Comparison of ENCODE assay signal across 16 mouse cellular contexts in genomic region chr1:151998721-151999206, GRCm38 (mm10).
DNase-seq lines count a peak whose midpoint lies in the region; ATAC-seq and TF ChIP-seq lines count a peak whose summit lies in the region.
"Had no signal": no experiment of that assay in that cellular context is flagged by ENCODE, and none has a peak within 500 bp of the region (broad histone marks: within the 10 kb centered on the region; RNA-seq: fewer than 3 reads in every experiment).

No protein-coding gene starts in this region.

- no peak for TF ChIP-seq CTCF in gastrocnemius, adult 2 months (IDR thresholded peaks at IDR 0.05)
- no peak for TF ChIP-seq CTCF in left cerebral cortex, adult 2 months (IDR thresholded peaks at IDR 0.05)
- no peak for TF ChIP-seq CTCF in stomach, postnatal 0 days (IDR thresholded peaks at IDR 0.05; ENCODE audit: low read depth)

- H3K36me3 ChIP-seq in forebrain, embryonic 14.5 days (ENCODE audit: control insufficient read depth, insufficient read depth, low read length), result no peaks in the 10 kb centered on the region
- no peaks in the 10 kb centered on the region for H3K36me3 ChIP-seq in stomach, postnatal 0 days (ENCODE audit: control insufficient read depth, insufficient read depth, low read length)
- H3K36me3 ChIP-seq: kidney, embryonic 15.5 days; limb, embryonic 12.5 days; stomach, embryonic 15.5 days had no signal

- 69% methylated on average over 8 of the region's 8 CpGs for WGBS in forebrain, embryonic 14.5 days
- 58% methylated on average over 8 of the region's 8 CpGs for WGBS in stomach, postnatal 0 days

- H3K4me3 ChIP-seq in gastrocnemius, adult 2 months, result no peak overlapping the region
- no peak overlapping the region for H3K4me3 ChIP-seq in left cerebral cortex, adult 2 months
- no peak overlapping the region for H3K4me3 ChIP-seq in forebrain, embryonic 14.5 days (ENCODE audit: low read depth, low read length)
- no peak overlapping the region for H3K4me3 ChIP-seq in stomach, postnatal 0 days (ENCODE audit: low read depth, low read length)
- H3K4me3 ChIP-seq: heart, embryonic 10.5 days; intestine, embryonic 15.5 days; kidney, embryonic 15.5 days; limb, embryonic 12.5 days; stomach, embryonic 15.5 days had no signal

- H3K9ac ChIP-seq in forebrain, embryonic 14.5 days (ENCODE audit: low read length), result no peak overlapping the region
- no peak overlapping the region for H3K9ac ChIP-seq in stomach, postnatal 0 days (ENCODE audit: low read length)
- H3K9ac ChIP-seq: hindbrain, embryonic 14.5 days; intestine, embryonic 15.5 days; kidney, embryonic 15.5 days; limb, embryonic 12.5 days; liver, embryonic 14.5 days; stomach, embryonic 15.5 days had no signal

- peak overlapping the region; percentile 85 for H3K27ac ChIP-seq in gastrocnemius, adult 2 months
- peak overlapping the region; percentile 66 for H3K27ac ChIP-seq in left cerebral cortex, adult 2 months
- H3K27ac ChIP-seq in forebrain, embryonic 14.5 days (ENCODE audit: low read depth, low read length), result no peak overlapping the region
- H3K27ac ChIP-seq in stomach, postnatal 0 days (replicated peaks), result no peak overlapping the region
- H3K27ac ChIP-seq: hindbrain, embryonic 14.5 days; intestine, embryonic 15.5 days; kidney, embryonic 15.5 days; liver, embryonic 14.5 days; stomach, embryonic 15.5 days had no signal

- DNase-seq in gastrocnemius, adult 2 months, result no peak
- DNase-seq in gastrocnemius, adult 18-20 months (ENCODE audit: low spot score), result no peak
- DNase-seq in left cerebral cortex, adult 2 months (ENCODE audit: extremely low spot score in 1 of 2, low spot score in 2 of 2), result no peak
- DNase-seq in left cerebral cortex, adult 8-10 months (ENCODE audit: low spot score in 2 of 2), result no peak
- DNase-seq in forebrain, embryonic 14.5 days (ENCODE audit: low spot score), result peak; percentile 51
- no peak for DNase-seq in stomach, postnatal 0 days (ENCODE audit: low spot score)
- no peak for DNase-seq in layer of hippocampus, postnatal 10 days (ENCODE audit: low spot score in 2 of 2)

- peaks cover 10% of the 10 kb centered on the region for H3K4me1 ChIP-seq in forebrain, embryonic 14.5 days (ENCODE audit: control insufficient read depth, insufficient read depth, low read length)
- H3K4me1 ChIP-seq in stomach, postnatal 0 days (replicated peaks; ENCODE audit: control insufficient read depth, insufficient read depth), result no peaks in the 10 kb centered on the region

- H3K4me2 ChIP-seq in forebrain, embryonic 14.5 days (ENCODE audit: low read length), result no peak overlapping the region
- H3K4me2 ChIP-seq in stomach, postnatal 0 days (replicated peaks; ENCODE audit: low read depth), result no peak overlapping the region
- H3K4me2 ChIP-seq: hindbrain, embryonic 14.5 days; intestine, embryonic 15.5 days; kidney, embryonic 15.5 days; limb, embryonic 12.5 days; stomach, embryonic 15.5 days had no signal

- ATAC-seq in forebrain, embryonic 14.5 days, result peak; percentile 22; the same call in 1 of the 2 replicates
- ATAC-seq in megakaryocyte-erythroid progenitor cell, adult 5-6 weeks (replicated peaks; ENCODE audit: low FRiP score, low TSS enrichment, poor library complexity, severe bottlenecking), result peak; percentile 82
- no peak for ATAC-seq in stomach, postnatal 0 days (ENCODE audit: low FRiP score, low TSS enrichment)
- ATAC-seq: intestine, embryonic 15.5 days; lung, postnatal 0 days had no signal

- H3K27me3 ChIP-seq in forebrain, embryonic 14.5 days (replicated peaks; ENCODE audit: control insufficient read depth, insufficient read depth, low read length), result no peaks in the 10 kb centered on the region
- H3K27me3 ChIP-seq in stomach, postnatal 0 days (ENCODE audit: control insufficient read depth, insufficient read depth, low read length), result no peaks in the 10 kb centered on the region
- H3K27me3 ChIP-seq: intestine, embryonic 15.5 days; kidney, embryonic 15.5 days; limb, embryonic 12.5 days; stomach, embryonic 15.5 days had no signal

- intact Hi-C loops in gastrocnemius, adult 2 months (cut with DNase I), result no loop called here
- intact Hi-C loops in left cerebral cortex, adult 2 months (cut with DNase I), result loop anchor here (2.0 to 5.0 kb wide), 2 partner anchors 176 to 292 kb away; no protein-coding TSS in a partner anchor

- no peaks in the 10 kb centered on the region for H3K9me3 ChIP-seq in forebrain, embryonic 14.5 days (replicated peaks; ENCODE audit: control insufficient read depth, low read length)
- no peaks in the 10 kb centered on the region for H3K9me3 ChIP-seq in stomach, postnatal 0 days (ENCODE audit: control insufficient read depth, low read length)
- H3K9me3 ChIP-seq: heart, embryonic 10.5 days; intestine, embryonic 15.5 days; kidney, embryonic 15.5 days; limb, embryonic 12.5 days; stomach, embryonic 15.5 days had no signal

- no peak for TF ChIP-seq EP300 in stomach, postnatal 0 days (optimal IDR thresholded peaks at IDR 0.05)

Comparison
In these comparisons a context has a peak if more than half of its experiments do, and no peak if none do; other contexts are left out.
1. H3K27ac ChIP-seq: peak in gastrocnemius, adult 2 months (single experiment) and left cerebral cortex, adult 2 months (single experiment); none in forebrain, embryonic 14.5 days (single experiment) and stomach, postnatal 0 days (single experiment).